Comparison of ENCODE assay signal across 10 mouse cellular contexts in the genomic region with DNA sequence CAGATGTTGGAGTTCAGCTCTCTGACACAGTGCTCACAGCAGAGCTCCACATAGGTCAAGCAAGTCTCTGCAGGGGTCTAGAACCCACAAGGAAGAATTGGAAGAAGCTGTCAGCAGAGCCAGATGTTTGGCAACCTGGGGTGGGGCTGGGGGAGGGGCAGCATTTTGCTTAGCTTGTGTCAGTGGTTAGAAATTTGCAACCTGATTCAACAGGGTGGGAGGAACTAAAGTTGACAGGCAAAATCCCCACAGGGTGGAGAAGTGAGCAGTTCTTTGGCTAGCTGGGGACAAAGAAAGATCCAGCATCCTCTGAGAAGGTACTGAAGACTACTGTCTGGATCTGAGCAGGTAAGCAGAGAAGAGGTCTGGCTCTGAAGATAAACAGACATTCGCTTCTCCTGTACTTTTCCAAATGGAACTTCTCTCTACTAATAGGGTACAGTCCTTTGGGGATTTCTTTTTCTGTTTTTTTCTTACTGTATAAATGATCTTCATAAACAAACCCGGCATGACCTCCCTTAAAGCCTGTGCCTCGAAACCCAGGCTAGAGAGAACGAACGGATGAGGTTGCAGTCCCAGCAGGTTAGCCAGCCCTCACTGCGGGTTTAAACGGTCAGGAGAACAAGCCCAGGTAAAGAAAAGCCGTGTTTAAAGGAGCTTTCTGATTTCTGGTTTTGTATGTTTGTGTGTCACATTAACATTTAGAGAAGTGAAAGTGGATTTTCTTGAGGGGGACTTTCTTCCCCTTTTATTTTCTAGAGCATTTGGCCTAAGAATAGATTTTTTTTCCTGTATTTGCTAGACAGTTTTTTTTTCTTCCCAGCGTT. TPM values are rescaled to one million over a fixed set of nuclear protein-coding genes. Genes with fewer than 3 reads are reported as not detected.
DNase-seq lines count a peak whose midpoint lies in the region; ATAC-seq lines count a peak whose summit lies in the region.
"Had no signal": no experiment of that assay in that cellular context is flagged by ENCODE, and none has a peak within 500 bp of the region (broad histone marks: within the 10 kb centered on the region; RNA-seq: fewer than 3 reads in every experiment).

A gene (plus strand): TSS at position 268 of the 827 bp plus-strand sequence.

- no peaks in the 10 kb centered on the region for H3K36me3 ChIP-seq in liver, embryonic 13.5 days
- no peaks in the 10 kb centered on the region for H3K36me3 ChIP-seq in splenic B cell, adult 2 months (ENCODE audit: control insufficient read depth, insufficient read depth, low read length, poor library complexity, severe bottlenecking)
- H3K36me3 ChIP-seq in midbrain, embryonic 14.5 days (ENCODE audit: control insufficient read depth, insufficient read depth, low read length): no peaks in the 10 kb centered on the region
- H3K36me3 ChIP-seq: lung, embryonic 15.5 days had no signal

- intact Hi-C loops in left cerebral cortex, postnatal 4 days (cut with DNase I): no loop called here

- ATAC-seq in hematopoietic stem cell, adult 5-6 weeks (replicated peaks in 1 of 2; ENCODE audit: insufficient read depth in 1 of 2, low FRiP score in 2 of 2, low TSS enrichment in 1 of 2, low read depth in 1 of 2, poor library complexity in 2 of 2, severe bottlenecking in 2 of 2): peak; percentile 66 to 85
- ATAC-seq in liver, embryonic 13.5 days (ENCODE audit: low read depth): peak; percentile 36; the same call in 1 of the 2 replicates
- no peak for ATAC-seq in midbrain, embryonic 14.5 days (ENCODE audit: low FRiP score, low TSS enrichment)
- ATAC-seq in activated CD4-positive, CD25-positive, alpha-beta regulatory T cell, adult 4 months: no peak
- ATAC-seq: Patski had no signal

- no peaks in the 10 kb centered on the region for H3K9me3 ChIP-seq in liver, embryonic 13.5 days (replicated peaks)
- H3K9me3 ChIP-seq in midbrain, embryonic 14.5 days (ENCODE audit: control insufficient read depth, low read length): no peaks in the 10 kb centered on the region
- H3K9me3 ChIP-seq: lung, embryonic 15.5 days had no signal

- peak within 1 kb of the TSS; percentile 35; the same call in 1 of the 2 replicates for H3K4me2 ChIP-seq in liver, embryonic 13.5 days
- H3K4me2 ChIP-seq in midbrain, embryonic 14.5 days (ENCODE audit: low read length): no peak within 1 kb of the TSS
- H3K4me2 ChIP-seq: lung, embryonic 15.5 days had no signal

- DNase-seq in left cerebral cortex, postnatal 4 days: peak; percentile 2
- DNase-seq in left cerebral cortex, adult 18-20 months (ENCODE audit: low spot score in 2 of 2): no peak
- no peak for DNase-seq in liver, embryonic 13.5 days
- peak; percentile 74 for DNase-seq in splenic B cell, adult 2 months (ENCODE audit: low read depth, low spot score)
- DNase-seq in gastrocnemius, postnatal 4 days (ENCODE audit: low spot score in 2 of 2): no peak
- no peak for DNase-seq in midbrain, embryonic 14.5 days

- H3K9ac ChIP-seq in liver, embryonic 13.5 days: no peak within 1 kb of the TSS
- no peak within 1 kb of the TSS for H3K9ac ChIP-seq in midbrain, embryonic 14.5 days (replicated peaks; ENCODE audit: low read length)
- H3K9ac ChIP-seq: lung, embryonic 15.5 days had no signal

- no peaks in the 10 kb centered on the region for H3K4me1 ChIP-seq in liver, embryonic 13.5 days (replicated peaks)
- H3K4me1 ChIP-seq in midbrain, embryonic 14.5 days (ENCODE audit: control insufficient read depth, insufficient read depth, low read length): no peaks in the 10 kb centered on the region
- H3K4me1 ChIP-seq: lung, embryonic 15.5 days had no signal

- WGBS in liver, embryonic 13.5 days (ENCODE audit: insufficient replicate concordance): 24% methylated on average over 9 of the region's 9 CpGs
- 37% methylated on average over 9 of the region's 9 CpGs for WGBS in midbrain, embryonic 14.5 days

- no peaks in the 10 kb centered on the region for H3K27me3 ChIP-seq in liver, embryonic 13.5 days
- H3K27me3 ChIP-seq in splenic B cell, adult 2 months (ENCODE audit: control insufficient read depth, insufficient read depth, low read length, poor library complexity, severe bottlenecking): no peaks in the 10 kb centered on the region; the same call in 1 of the 2 replicates
- H3K27me3 ChIP-seq in midbrain, embryonic 14.5 days (ENCODE audit: control insufficient read depth, insufficient read depth, low read length): no peaks in the 10 kb centered on the region
- H3K27me3 ChIP-seq: lung, embryonic 15.5 days had no signal

- H3K27ac ChIP-seq in liver, embryonic 13.5 days: no peak within 1 kb of the TSS
- H3K27ac ChIP-seq in midbrain, embryonic 14.5 days (replicated peaks; ENCODE audit: low read depth, low read length): no peak within 1 kb of the TSS
- H3K27ac ChIP-seq: lung, embryonic 15.5 days had no signal

- H3K4me3 ChIP-seq in liver, embryonic 13.5 days (replicated peaks): no peak within 1 kb of the TSS
- H3K4me3 ChIP-seq in midbrain, embryonic 14.5 days (replicated peaks; ENCODE audit: low read depth, low read length): no peak within 1 kb of the TSS
- H3K4me3 ChIP-seq: lung, embryonic 15.5 days had no signal

RNA-seq across cellular contexts. Expression of the gene that starts here (rescaled TPM):
- total RNA-seq in left cerebral cortex, postnatal 4 days (2021): under 1 TPM; 0.18 to 0.26 TPM
- total RNA-seq in left cerebral cortex, adult 18-20 months (2021): not detected
- 4.2 and 8.1 TPM in 2 replicates for total RNA-seq in hematopoietic stem cell, adult 5-6 weeks (2017)
- 1.1 and 1.3 TPM in 2 replicates for polyA plus RNA-seq in liver, embryonic 13.5 days (2015; fragmentation: Nextera tagmentation; extraction: Ambion mirVana)
- not detected for total RNA-seq in gastrocnemius, postnatal 4 days (2021)
- 0.20 and 0.26 TPM in 2 replicates for polyA plus RNA-seq in midbrain, embryonic 14.5 days (2014; fragmentation: Nextera tagmentation; extraction: Ambion mirVana)
- polyA plus RNA-seq in activated CD4-positive, CD25-positive, alpha-beta regulatory T cell, adult 4 months (2017; shearing (Covaris generic)): under 1 TPM; 0.32 to 0.73 TPM

Comparison
In these comparisons a context has a peak if more than half of its experiments do, and no peak if none do; other contexts are left out.
1. Peak in DNase-seq in left cerebral cortex, postnatal 4 days; RNA of the gene not detected or under 1 TPM.
2. ATAC-seq: peak in hematopoietic stem cell, adult 5-6 weeks (2 of 2) and liver, embryonic 13.5 days (single experiment); none in midbrain, embryonic 14.5 days (single experiment) and activated CD4-positive, CD25-positive, alpha-beta regulatory T cell, adult 4 months (single experiment).